In the genomic region with DNA sequence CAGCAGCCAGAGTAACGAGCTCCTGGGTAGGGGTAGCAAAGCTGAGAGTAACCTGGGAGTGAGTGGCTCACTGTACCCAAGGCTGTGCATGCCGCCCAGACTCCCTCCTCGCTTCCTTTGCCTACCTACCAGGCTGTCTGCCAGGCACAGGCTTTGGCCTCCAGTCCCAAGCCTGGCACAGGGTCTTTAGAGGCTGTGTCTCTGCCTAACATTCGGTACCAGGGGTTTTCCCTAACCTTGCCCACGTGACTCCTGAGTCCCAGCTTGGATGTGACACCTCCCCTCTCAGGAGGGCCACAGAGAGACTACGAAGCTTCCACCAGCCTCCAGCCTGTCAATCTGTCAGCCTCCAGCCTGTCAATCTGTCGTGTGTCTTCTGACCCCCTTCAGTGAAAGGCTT, we compare ENCODE assay signal across 13 mouse cellular contexts.
"Had no signal": no experiment of that assay in that cellular context is flagged by ENCODE, and none has a peak within 500 bp of the region (broad histone marks: within the 10 kb centered on the region; RNA-seq: fewer than 3 reads in every experiment).

No protein-coding gene starts in this region.

- DNase-seq: kidney, postnatal 14 days; liver, postnatal 0 days; thymus, adult 18-20 months; thymus, postnatal 36 days had no signal

- H3K27ac ChIP-seq: limb, embryonic 12.5 days; limb, embryonic 15.5 days; liver, embryonic 14.5 days; macrophage; midbrain, embryonic 12.5 days; midbrain, embryonic 15.5 days; neural tube, embryonic 13.5 days had no signal

- ATAC-seq: liver, postnatal 0 days; lung, postnatal 0 days; midbrain, embryonic 15.5 days had no signal

- H3K4me3 ChIP-seq: limb, embryonic 12.5 days; limb, embryonic 15.5 days; midbrain, embryonic 12.5 days; midbrain, embryonic 15.5 days; myocyte; neural tube, embryonic 13.5 days had no signal
